Mouse (Mus musculus): ENCODE data around the gene Tgfa. TPM values are rescaled to one million over a fixed set of nuclear protein-coding genes. Genes with fewer than 3 reads are reported as not detected.

Gene Tgfa
- polyA plus RNA-seq, 1 experiment from 2014 or later, result 12.6 TPM

DNA sequence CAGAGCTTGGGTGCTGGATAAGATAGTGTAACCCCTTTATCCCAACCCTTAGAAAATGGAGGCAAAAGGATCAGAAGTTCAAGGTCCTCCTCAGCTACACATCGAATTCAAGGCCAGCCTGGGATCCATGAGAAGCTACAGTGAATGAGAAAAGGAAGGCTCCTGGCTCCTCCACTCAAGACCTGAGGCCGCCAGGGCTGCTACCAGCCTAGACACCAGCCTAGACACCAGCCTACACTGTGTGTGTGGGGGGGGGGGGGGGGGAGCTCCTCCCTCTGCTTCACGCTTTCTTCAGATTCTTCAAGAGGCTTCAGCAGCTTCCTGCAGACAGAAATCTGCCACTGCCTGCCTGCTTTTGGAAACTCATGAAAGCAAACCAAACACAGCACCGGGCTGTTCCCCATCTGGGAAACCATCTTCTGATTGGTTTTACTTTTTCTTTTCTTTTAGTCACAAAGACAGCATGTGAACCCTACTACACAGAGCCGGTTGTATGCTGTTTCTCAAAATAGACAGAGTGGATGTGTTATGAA is 127.1 kb downstream of the Tgfa start:
- H3K4me3 ChIP-seq, result no peak overlapping the region
- no peaks in the 10 kb centered on the region for H3K27me3 ChIP-seq
- no peak overlapping the region for H3K9ac ChIP-seq (replicated peaks)
- H3K4me1 ChIP-seq, result no peaks in the 10 kb centered on the region
- H3K36me3 ChIP-seq, result no peaks in the 10 kb centered on the region
- 89% methylated on average over 5 of the region's 5 CpGs for WGBS
- no peak for ATAC-seq (replicated peaks)
- no peak overlapping the region for H3K27ac ChIP-seq (replicated peaks)
- no peaks in the 10 kb centered on the region for H3K9me3 ChIP-seq
- no peak overlapping the region for H3K4me2 ChIP-seq (replicated peaks)

DNA sequence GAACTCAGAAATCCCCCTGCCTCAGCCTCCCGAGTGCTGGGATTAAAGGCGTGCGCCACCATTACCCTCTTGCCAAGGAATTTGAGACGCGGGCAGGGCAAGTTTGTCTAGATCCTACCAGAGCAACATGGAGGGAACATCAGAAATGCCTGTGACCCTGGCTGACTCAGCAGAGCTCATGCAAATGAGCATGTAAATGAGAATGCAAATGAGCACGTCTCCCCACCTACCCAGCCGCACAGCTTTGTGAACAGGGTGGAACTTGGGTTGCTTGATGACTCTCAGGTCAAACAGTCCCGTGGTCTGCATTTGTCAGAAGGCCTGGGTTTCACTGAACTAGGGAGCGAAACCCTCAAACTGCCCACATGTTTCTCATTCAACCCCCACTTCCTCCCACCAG is 128.0 kb downstream of the Tgfa start:
- Histone ChIP-seq H3K36me3 (no peaks in the 10 kb centered on the region), H3K9me3 (no peaks in the 10 kb centered on the region), H3K9ac (replicated peaks) (no peak overlapping the region), H3K4me1 (no peaks in the 10 kb centered on the region), H3K27ac (replicated peaks) (no peak overlapping the region), H3K4me3 (no peak overlapping the region), H3K27me3 (no peaks in the 10 kb centered on the region), H3K4me2 (replicated peaks) (no peak overlapping the region)
- 84% methylated on average over 9 of the region's 9 CpGs for WGBS
- no peak for ATAC-seq (replicated peaks)

DNA sequence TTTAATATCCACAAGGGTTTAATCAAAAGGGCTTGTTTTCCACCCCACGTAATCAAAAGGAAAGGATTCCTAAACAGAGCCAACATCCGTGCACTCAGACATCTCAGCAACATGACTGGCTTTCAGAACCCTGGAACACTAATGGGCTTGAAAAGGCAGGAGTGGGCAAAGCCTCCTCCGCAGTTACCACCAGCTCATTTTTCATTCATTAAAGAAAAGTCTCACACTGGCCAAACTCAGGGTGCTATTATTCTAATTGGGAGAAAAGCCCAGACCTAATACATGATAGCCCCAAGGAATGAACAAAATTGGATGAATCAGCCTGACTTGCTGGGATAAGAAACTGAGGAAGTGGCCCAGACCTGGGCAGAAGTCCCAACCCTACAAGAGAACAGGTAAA is 129.4 kb downstream of the Tgfa start:
- no peak overlapping the region for H3K9ac ChIP-seq (replicated peaks)
- no peaks in the 10 kb centered on the region for H3K36me3 ChIP-seq
- WGBS, result 53% methylated on average over 3 of the region's 3 CpGs
- H3K4me1 ChIP-seq, result 0 out of 2 replicates have a peak, but pooled peaks cover 3% of the 10 kb centered on the region
- no peak for ATAC-seq (replicated peaks)
- H3K9me3 ChIP-seq, result no peaks in the 10 kb centered on the region
- H3K27ac ChIP-seq (replicated peaks), result no peak overlapping the region
- no peaks in the 10 kb centered on the region for H3K27me3 ChIP-seq
- H3K4me2 ChIP-seq (replicated peaks), result no peak overlapping the region
- H3K4me3 ChIP-seq, result no peak overlapping the region

Other genes starting within 250 kb of the Tgfa start
- gene Dusp11, start 233.6 kb upstream of the Tgfa start, polyA plus RNA-seq (2015; fragmentation: Nextera tagmentation; extraction: Ambion mirVana), result 42.7 and 47.9 TPM in 2 replicates
- gene Figla, start 179.1 kb upstream of the Tgfa start, polyA plus RNA-seq (2015; fragmentation: Nextera tagmentation; extraction: Ambion mirVana), result not detected in 2 replicates
- 224 and 230 TPM in 2 replicates for gene Add2, start 166.5 kb upstream of the Tgfa start, polyA plus RNA-seq (2015; fragmentation: Nextera tagmentation; extraction: Ambion mirVana)
- gene Fam136a, start 170.4 kb downstream of the Tgfa start, polyA plus RNA-seq (2015; fragmentation: Nextera tagmentation; extraction: Ambion mirVana), result 119 and 123 TPM in 2 replicates
- gene Snrpg, start 176.1 kb downstream of the Tgfa start, polyA plus RNA-seq (2015; fragmentation: Nextera tagmentation; extraction: Ambion mirVana), result 510 and 573 TPM in 2 replicates
- 102 and 110 TPM in 2 replicates for gene Pcyox1, start 201.9 kb downstream of the Tgfa start, polyA plus RNA-seq (2015; fragmentation: Nextera tagmentation; extraction: Ambion mirVana)
- gene Tia1, start 209.0 kb downstream of the Tgfa start, polyA plus RNA-seq (2015; fragmentation: Nextera tagmentation; extraction: Ambion mirVana), result 396 and 401 TPM in 2 replicates
- not detected in 2 replicates for gene Gm44790, start 231.4 kb downstream of the Tgfa start, polyA plus RNA-seq (2015; fragmentation: Nextera tagmentation; extraction: Ambion mirVana)
- gene C87436, start 243.2 kb downstream of the Tgfa start, polyA plus RNA-seq (2015; fragmentation: Nextera tagmentation; extraction: Ambion mirVana), result 33.2 and 35.3 TPM in 2 replicates

Data from forebrain, embryonic 15.5 days (tissue).